Mouse (Mus musculus) megakaryocyte-erythroid progenitor cell, adult 5 weeks (primary cell): ENCODE data around the gene Slc4a1ap. TPM values are rescaled to one million over a fixed set of nuclear protein-coding genes. Genes with fewer than 3 reads are reported as not detected.

ENCODE experiments used
- polyA plus RNA-seq: library from polyadenylated mRNA; stranded (reverse); fragments of >175 nt; gene quantifications from 2 replicates; pipeline ENCODE4 v1.2.3, GENCODE M21; 2012

Slc4a1ap gene
- polyA plus RNA-seq = 13.3 and 14.2 TPM in 2 replicates

DNA sequence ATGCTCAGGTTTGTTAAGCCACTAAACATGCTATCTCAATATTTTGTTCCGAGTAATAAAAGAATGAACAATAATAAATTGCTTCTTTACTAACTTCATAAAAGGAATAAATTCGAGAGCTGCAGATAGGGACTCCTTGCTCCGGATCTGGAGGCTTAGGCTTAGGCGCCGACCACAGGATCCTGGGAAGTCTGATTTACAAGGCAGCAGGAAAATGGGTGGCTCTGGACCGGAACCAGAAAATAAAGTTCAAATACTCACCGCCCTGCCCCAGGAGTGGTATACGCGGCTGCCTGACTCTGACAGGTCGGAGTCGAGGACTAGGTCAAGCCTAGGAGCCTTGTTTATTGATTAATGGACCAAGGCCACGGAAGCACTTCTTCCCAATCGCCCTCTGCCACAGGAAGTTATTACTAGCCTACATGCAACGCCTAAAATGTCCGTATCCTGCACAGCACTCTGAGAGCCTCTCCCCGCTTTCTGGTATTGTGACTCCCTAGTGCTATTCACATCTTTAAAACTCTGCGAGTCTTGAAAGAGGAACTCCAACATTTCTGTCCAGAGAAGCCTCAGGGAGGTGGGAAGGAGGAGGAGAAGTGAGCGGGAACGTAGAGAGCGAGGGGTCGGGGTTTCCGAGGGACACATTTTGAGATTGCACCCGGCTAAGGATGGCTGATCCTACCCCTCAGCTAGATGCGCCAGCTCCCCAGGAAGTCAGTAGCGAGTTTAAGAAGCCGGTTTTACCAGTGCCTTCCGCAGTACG, at the start of gene Slc4a1ap:
Slc4a1ap (plus strand) TSS at position 642 of the 763 bp plus-strand sequence.

DNA sequence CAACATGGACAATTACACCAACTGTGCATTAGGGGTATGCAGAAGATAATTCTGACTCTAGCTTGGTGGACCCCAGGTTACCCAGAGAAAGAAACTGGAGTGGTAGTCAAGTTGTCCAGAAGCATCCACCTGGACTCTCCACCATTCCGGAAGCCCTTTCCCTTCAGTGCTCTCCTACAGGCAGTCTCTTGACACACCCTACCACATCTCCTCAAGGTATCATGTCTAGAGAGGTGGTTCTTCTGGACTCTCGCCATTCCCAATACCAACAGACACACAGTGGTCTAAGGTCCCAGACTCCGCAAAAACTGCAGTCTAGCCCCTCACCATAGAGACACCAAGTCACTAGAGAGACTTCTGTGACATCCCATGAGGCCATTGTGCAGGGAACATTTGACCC, 41.4 kb upstream of the Slc4a1ap start, which contains the start of gene 4930548H24Rik:
4930548H24Rik (plus strand) TSS at position 301 of the 400 bp plus-strand sequence.

DNA sequence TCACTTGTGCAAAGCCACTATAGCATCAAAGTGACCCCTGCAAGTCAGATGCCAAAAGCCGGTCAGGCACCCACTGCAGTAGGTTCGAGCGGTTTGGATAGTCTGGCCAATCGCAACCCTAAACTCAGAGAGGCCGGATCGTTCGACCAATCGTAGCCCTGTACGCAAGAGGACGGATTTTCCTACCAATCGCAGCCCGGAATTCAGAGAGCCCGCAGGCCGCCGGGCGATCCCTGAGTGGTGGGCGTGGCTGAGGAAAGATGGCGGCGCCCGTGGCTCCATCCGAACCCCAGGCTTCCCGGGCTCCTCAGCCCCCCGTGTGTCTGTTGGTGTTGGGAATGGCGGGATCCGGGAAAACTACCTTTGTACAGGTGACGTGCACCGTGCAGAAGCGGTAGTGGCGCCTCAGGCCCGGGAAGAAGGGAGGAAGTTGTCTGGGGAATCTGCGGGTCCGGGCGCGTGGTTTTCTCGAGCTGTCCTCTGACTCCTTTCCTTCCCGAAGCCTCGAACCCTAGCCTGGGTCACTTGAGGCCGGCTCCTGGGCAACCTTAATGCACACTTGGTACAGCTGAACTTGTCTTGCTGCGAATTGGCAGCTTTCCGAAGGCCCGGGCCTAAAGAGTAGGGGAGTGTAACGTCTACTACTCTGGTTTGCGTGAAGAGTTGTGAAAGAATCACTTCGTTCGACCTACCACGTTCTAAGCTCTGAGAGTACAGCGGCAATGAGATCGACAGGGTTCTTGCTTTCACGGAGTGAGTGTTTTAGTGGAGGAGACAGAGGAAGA, 32.1 kb upstream of the Slc4a1ap start, which contains the start of gene Gpn1:
Gpn1 (plus strand) TSS at position 229 of the 785 bp plus-strand sequence.

DNA sequence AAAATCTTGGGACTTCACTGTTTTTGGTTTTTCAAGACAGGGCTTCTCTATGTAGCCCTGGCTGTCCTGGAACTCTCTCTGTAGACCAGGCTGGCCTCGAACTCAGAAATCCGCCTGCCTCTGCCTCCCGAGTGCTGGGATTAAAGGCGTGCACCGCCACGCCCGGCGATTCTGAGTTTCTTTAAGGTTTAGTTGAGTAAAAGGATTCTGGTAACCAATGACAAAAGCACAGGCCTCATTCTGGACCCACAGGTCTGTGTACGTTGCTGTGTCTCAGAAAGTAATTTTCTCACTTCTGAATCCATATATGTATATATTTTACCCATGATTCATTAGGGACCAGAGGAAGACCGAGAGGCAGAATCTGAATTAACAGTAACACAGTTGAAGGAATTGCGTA, 912 bp downstream of the Slc4a1ap start, which contains the start of gene Supt7l:
Supt7l (minus strand) TSS at position 101 of the 400 bp plus-strand sequence.

DNA sequence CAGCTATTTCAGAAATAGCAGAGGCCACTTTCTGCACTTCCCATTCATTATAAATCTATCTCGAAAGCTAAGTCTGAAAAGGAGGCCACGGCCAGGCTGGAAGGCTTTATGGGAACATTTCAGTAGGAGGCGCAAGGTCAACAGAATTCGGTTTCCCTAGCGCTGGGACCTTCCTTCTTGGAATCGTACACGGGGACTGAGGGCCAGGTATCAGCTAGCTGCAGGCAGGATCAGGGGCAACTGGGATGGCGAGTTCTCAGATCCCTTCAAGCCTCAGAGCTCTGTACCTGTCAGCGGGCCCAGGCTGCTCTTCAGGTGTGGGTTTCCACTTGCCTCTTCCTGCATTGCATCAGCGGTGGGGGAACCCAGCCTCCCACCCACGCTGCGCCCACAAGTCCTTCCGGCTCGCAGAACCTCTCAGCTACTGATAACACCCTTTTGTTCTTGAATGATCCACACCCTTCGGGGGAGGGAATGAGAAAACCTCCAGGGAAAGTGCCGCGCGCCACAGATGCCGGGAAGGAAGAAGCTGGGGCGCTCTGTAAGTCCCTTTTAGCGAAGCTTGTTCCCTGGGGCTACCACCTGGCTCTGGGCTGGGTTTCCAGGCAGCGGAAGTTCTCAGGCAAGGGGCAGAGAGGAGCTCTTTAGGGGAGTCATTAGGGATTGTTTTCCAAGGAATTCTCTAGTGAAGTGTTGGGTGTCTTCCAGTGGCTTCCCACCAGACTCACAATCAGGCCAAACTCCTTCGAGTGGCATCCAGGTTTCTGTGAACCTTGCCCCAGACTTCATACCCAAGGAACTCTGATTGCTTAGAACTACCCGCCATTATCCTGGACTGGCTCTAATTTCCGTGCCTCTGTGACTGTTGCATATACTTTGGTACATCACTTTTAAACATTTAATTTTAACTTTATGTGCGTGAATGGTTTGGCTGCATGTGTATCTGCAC, 70.0 kb downstream of the Slc4a1ap start, which contains the start of gene Mrpl33:
Mrpl33 (plus strand) TSS at position 455 of the 949 bp plus-strand sequence.

Other genes starting within 250 kb of the Slc4a1ap start
- gene Ift172, start 235.9 kb upstream of the Slc4a1ap start, polyA plus RNA-seq = 26.2 and 30.1 TPM in 2 replicates
- gene Fndc4, start 230.9 kb upstream of the Slc4a1ap start, polyA plus RNA-seq = 0.26 and 0.30 TPM in 2 replicates
- gene Gckr, start 229.6 kb upstream of the Slc4a1ap start, polyA plus RNA-seq = 0.02 TPM in 1 of 2 replicates, not detected in the other
- 5.2 and 7.6 TPM in 2 replicates for gene Zfp512, start 74.6 kb upstream of the Slc4a1ap start, polyA plus RNA-seq
- not detected in 2 replicates for gene 4930548H24Rik, start 41.3 kb upstream of the Slc4a1ap start, polyA plus RNA-seq
- 25.6 and 28.8 TPM in 2 replicates for gene Gpn1, start 32.3 kb upstream of the Slc4a1ap start, polyA plus RNA-seq
- 8.7 and 8.8 TPM in 2 replicates for gene Supt7l, start 812 bp downstream of the Slc4a1ap start, polyA plus RNA-seq
- 6.9 and 12.8 TPM in 2 replicates for gene Mrpl33, start 69.9 kb downstream of the Slc4a1ap start, polyA plus RNA-seq
- 11.0 and 14.9 TPM in 2 replicates for gene Rbks, start 170.6 kb downstream of the Slc4a1ap start, polyA plus RNA-seq
- 48.2 and 52.8 TPM in 2 replicates for gene Babam2, start 170.7 kb downstream of the Slc4a1ap start, polyA plus RNA-seq